Mouse (Mus musculus) MEL (cell line): ENCODE results near the gene Sphk2. TPM values are rescaled to one million over a fixed set of nuclear protein-coding genes. Genes with fewer than 3 reads are reported as not detected.

Source experiments
- DNase-seq: peaks from one replicate; pipeline ENCODE4 v3.0.0; 2011; ENCODE audit warnings: low read depth, low spot score
- H3K27ac ChIP-seq: 2 replicates; pipeline ENCODE4 v1.5.1; 2012; ENCODE audit warnings: low read depth, mild to moderate bottlenecking, control low read depth, low read length, moderate library complexity; ENCODE audit not compliant: control insufficient read depth
- H3K27me3 ChIP-seq, 2 experiments: fragments of 150-350 bp in 1 of 2; sonication (generic) in 1 of 2; 2 replicates each; pipeline ENCODE4 v1.6.1; 2012; ENCODE audit warnings: low read length in 2 of 2, mild to moderate bottlenecking in 2 of 2, improper control_type of control experiment in 1 of 2, moderate library complexity in 1 of 2; ENCODE audit not compliant: insufficient read depth in 2 of 2, control insufficient read depth in 1 of 2
- H3K36me3 ChIP-seq, 2 experiments: 2 replicates each; pipeline ENCODE4 v1.6.1; 2012 to 2014; ENCODE audit warnings: low read length in 2 of 2, improper control_type of control experiment in 1 of 2, inconsistent platforms in 1 of 2, mild to moderate bottlenecking in 1 of 2; ENCODE audit not compliant: insufficient read depth in 2 of 2, control insufficient read depth in 1 of 2
- H3K4me1 ChIP-seq, 2 experiments: fragments of 150-350 bp in 1 of 2; sonication (generic) in 1 of 2; 2 replicates each; pipeline ENCODE4 v1.6.1; 2012; ENCODE audit warnings: low read length in 2 of 2, improper control_type of control experiment in 1 of 2, mild to moderate bottlenecking in 1 of 2; ENCODE audit not compliant: insufficient read depth in 2 of 2, control insufficient read depth in 1 of 2
- H3K4me3 ChIP-seq, 2 experiments: fragments of 150-350 bp in 1 of 2; sonication (generic) in 1 of 2; 2 replicates each; pipeline ENCODE4 v1.5.1; 2012; ENCODE audit warnings: low read depth in 2 of 2, low read length in 2 of 2, mild to moderate bottlenecking in 2 of 2, moderate library complexity in 2 of 2, control low read depth in 1 of 2, improper control_type of control experiment in 1 of 2; ENCODE audit not compliant: control insufficient read depth in 1 of 2, insufficient read depth in 1 of 2
- H3K79me2 ChIP-seq: 2 replicates; pipeline ENCODE4 v1.6.1; 2012; ENCODE audit warnings: mild to moderate bottlenecking, low read length, moderate library complexity; ENCODE audit not compliant: control insufficient read depth, poor library complexity, insufficient read depth
- H3K9ac ChIP-seq: 2 replicates; pipeline ENCODE4 v1.6.1; 2012; ENCODE audit warnings: low read depth, mild to moderate bottlenecking, control low read depth, low read length, moderate library complexity; ENCODE audit not compliant: control insufficient read depth, poor library complexity, severe bottlenecking
- H3K9me3 ChIP-seq: fragments of 150-350 bp; sonication (generic); replicated peaks from 2 replicates; pipeline ENCODE4 v1.6.1; 2012; ENCODE audit warnings: mild to moderate bottlenecking, low read length, improper control_type of control experiment, moderate library complexity; ENCODE audit not compliant: insufficient read depth
- CHD1 ChIP-seq: IDR thresholded peaks from 2 replicates; pipeline ENCODE4 v1.6.1; 2012; ENCODE audit warnings: low read depth, mild to moderate bottlenecking, inconsistent platforms, low read length, improper control_type of control experiment
- CHD2 ChIP-seq: IDR thresholded peaks from 2 replicates; pipeline ENCODE4 v1.6.1; 2011; ENCODE audit warnings: low read length, improper control_type of control experiment
- CTCF ChIP-seq, 3 experiments: IDR thresholded peaks in 2 of 3; conservative IDR thresholded peaks in 1 of 3; 2 replicates each; pipeline ENCODE4 v1.5.1; 2011 to 2012; ENCODE audit warnings: low read length in 3 of 3, low read depth in 2 of 3, mild to moderate bottlenecking in 2 of 3, improper control_type of control experiment in 1 of 3, inconsistent platforms in 1 of 3, mixed read lengths in 1 of 3, moderate library complexity in 1 of 3; ENCODE audit not compliant: control insufficient read depth in 1 of 3, insufficient read depth in 1 of 3, poor library complexity in 1 of 3, severe bottlenecking in 1 of 3
- E2F4 ChIP-seq: IDR thresholded peaks from 2 replicates; pipeline ENCODE4 v1.6.1; 2011; ENCODE audit warnings: low read depth, low read length, improper control_type of control experiment, borderline replicate concordance
- ELF1 ChIP-seq: IDR thresholded peaks from 2 replicates; pipeline ENCODE4 v1.6.1; 2014; ENCODE audit warnings: low read depth, mild to moderate bottlenecking, inconsistent platforms, low read length, improper control_type of control experiment, moderate library complexity
- ETS1 ChIP-seq: IDR thresholded peaks from 2 replicates; pipeline ENCODE4 v1.6.1; 2012; ENCODE audit warnings: low read depth, mild to moderate bottlenecking, inconsistent platforms, low read length, improper control_type of control experiment, moderate library complexity
- GATA1 ChIP-seq: IDR thresholded peaks from 2 replicates; pipeline ENCODE4 v1.6.1; 2011; ENCODE audit warnings: low read depth, low read length, improper control_type of control experiment
- HCFC1 ChIP-seq: IDR thresholded peaks from 2 replicates; pipeline ENCODE4 v1.6.1; 2012; ENCODE audit warnings: low read depth, mild to moderate bottlenecking, inconsistent platforms, low read length, improper control_type of control experiment, moderate library complexity
- JUND ChIP-seq: IDR thresholded peaks from 2 replicates; pipeline ENCODE4 v1.6.1; 2011; ENCODE audit warnings: low read depth, mild to moderate bottlenecking, improper control_type of control experiment, low read length
- KAT2A ChIP-seq: conservative IDR thresholded peaks from 2 replicates; pipeline ENCODE4 v1.6.1; 2012; ENCODE audit warnings: low read depth, low read length, improper control_type of control experiment, inconsistent platforms
- MAX ChIP-seq: IDR thresholded peaks from 2 replicates; pipeline ENCODE4 v1.6.1; 2011; ENCODE audit warnings: low read length, improper control_type of control experiment
- MAZ ChIP-seq: IDR thresholded peaks from 2 replicates; pipeline ENCODE4 v1.6.1; 2012; ENCODE audit warnings: low read depth, mild to moderate bottlenecking, inconsistent platforms, low read length, improper control_type of control experiment
- MXI1 ChIP-seq: IDR thresholded peaks from 2 replicates; pipeline ENCODE4 v1.6.1; 2011; ENCODE audit warnings: mild to moderate bottlenecking, low read depth, low read length, improper control_type of control experiment
- MYB ChIP-seq: IDR thresholded peaks from 2 replicates; pipeline ENCODE4 v1.6.1; 2011; ENCODE audit warnings: mild to moderate bottlenecking, low read depth, low read length, improper control_type of control experiment
- NRF1 ChIP-seq: IDR thresholded peaks from 2 replicates; pipeline ENCODE4 v1.6.1; 2014; ENCODE audit warnings: low read depth, mild to moderate bottlenecking, inconsistent platforms, low read length, improper control_type of control experiment, moderate library complexity; ENCODE audit not compliant: poor library complexity, insufficient read depth, severe bottlenecking
- POLR2A ChIP-seq, 2 experiments: IDR thresholded peaks; 2 replicates each; pipeline ENCODE4 v1.6.1; 2011 to 2012; ENCODE audit warnings: low read length in 2 of 2, mild to moderate bottlenecking in 2 of 2, control low read depth in 1 of 2, improper control_type of control experiment in 1 of 2, low read depth in 1 of 2, moderate library complexity in 1 of 2; ENCODE audit not compliant: control insufficient read depth in 1 of 2, insufficient read depth in 1 of 2, poor library complexity in 1 of 2
- SIN3A ChIP-seq: IDR thresholded peaks from 2 replicates; pipeline ENCODE4 v1.6.1; 2012; ENCODE audit warnings: low read length, improper control_type of control experiment, inconsistent platforms
- TBP ChIP-seq: IDR thresholded peaks from 2 replicates; pipeline ENCODE4 v1.8.0; 2011; ENCODE audit warnings: low read depth, low read length, improper control_type of control experiment
- UBTF ChIP-seq: IDR thresholded peaks from 2 replicates; pipeline ENCODE4 v1.6.1; 2012; ENCODE audit warnings: low read depth, mild to moderate bottlenecking, inconsistent platforms, low read length, improper control_type of control experiment, moderate library complexity, borderline replicate concordance; ENCODE audit not compliant: insufficient read depth
- USF1 ChIP-seq: IDR thresholded peaks from 2 replicates; pipeline ENCODE4 v1.6.1; 2014; ENCODE audit warnings: low read depth, mild to moderate bottlenecking, inconsistent platforms, low read length, improper control_type of control experiment, moderate library complexity
- USF2 ChIP-seq, 2 experiments: IDR thresholded peaks; 2 replicates each; pipeline ENCODE4 v1.6.1; 2011 to 2012; ENCODE audit warnings: improper control_type of control experiment in 2 of 2, low read length in 2 of 2, borderline replicate concordance in 1 of 2, inconsistent platforms in 1 of 2, low read depth in 1 of 2, mild to moderate bottlenecking in 1 of 2; ENCODE audit not compliant: insufficient read depth in 1 of 2
- ZKSCAN1 ChIP-seq: IDR thresholded peaks from 2 replicates; pipeline ENCODE4 v1.6.1; 2012; ENCODE audit warnings: low read depth, mild to moderate bottlenecking, inconsistent platforms, low read length, improper control_type of control experiment, moderate library complexity
- ZMIZ1 ChIP-seq: IDR thresholded peaks from 2 replicates; pipeline ENCODE4 v1.6.1; 2012; ENCODE audit warnings: low read depth, mild to moderate bottlenecking, inconsistent platforms, low read length, improper control_type of control experiment, moderate library complexity
- ZNF384 ChIP-seq: IDR thresholded peaks from 2 replicates; pipeline ENCODE4 v1.6.1; 2012; ENCODE audit warnings: low read depth, mild to moderate bottlenecking, inconsistent platforms, low read length, improper control_type of control experiment
- polyA plus RNA-seq, 2 experiments: library from polyadenylated mRNA; stranded (reverse) in 1 of 2; unstranded in 1 of 2; fragments of >175 nt in 1 of 2; fragments of >200 nt in 1 of 2; gene quantifications; 2 replicates each; pipeline versions ENCODE4 v1.2.1 to v1.2.4; 2012; ENCODE audit warnings: low replicate concordance in 2 of 2, low read depth in 1 of 2; ENCODE audit not compliant: insufficient read length in 2 of 2, insufficient read depth in 1 of 2, missing spikeins in 1 of 2
- total RNA-seq: library from RNA; depleted of rRNA; stranded (reverse); fragments of 300-350 nt; gene quantifications from 2 replicates; pipeline ENCODE4 v1.2.3, GENCODE M21; 2012

Sphk2 gene
- total and polyA plus RNA-seq, 3 experiments: 21.0 to 40.2 TPM; not detected in 1

DNA sequence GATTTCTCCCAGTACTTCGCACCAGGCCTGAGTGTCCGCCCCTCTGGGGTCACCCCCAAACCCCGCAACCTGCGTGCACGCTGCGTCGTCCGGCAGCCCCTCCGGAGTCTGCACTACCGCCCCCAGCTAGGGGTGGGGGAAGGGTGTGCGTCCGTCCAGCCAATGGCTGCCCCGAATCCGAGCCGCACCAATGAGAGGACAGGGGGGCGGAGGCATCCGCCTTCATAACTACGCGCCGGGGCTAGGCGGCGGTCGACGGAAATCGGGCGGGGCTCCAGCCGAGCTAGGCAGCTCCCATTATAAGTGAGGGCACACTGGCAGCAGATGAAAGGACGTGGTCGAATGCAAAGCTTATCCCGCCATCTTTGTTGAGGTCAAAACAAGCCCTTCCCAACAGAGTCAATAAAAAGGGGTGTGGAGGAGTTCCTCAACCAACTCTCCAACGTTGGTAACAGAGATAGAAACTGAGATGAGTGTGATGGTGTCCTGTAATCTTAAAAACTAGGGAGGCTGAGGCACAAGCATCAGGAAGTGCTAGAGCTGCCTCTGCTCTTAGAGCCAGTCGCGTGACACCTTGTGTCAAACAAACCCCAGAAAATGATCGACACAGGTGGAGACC, 2.6 kb downstream of the Sphk2 start, which contains the start of gene Rpl18 (continued):
- TF ChIP-seq ETS1: peak; percentile 73; the same call in 1 of the 2 replicates
- TF ChIP-seq CTCF (IDR thresholded peaks at IDR 0.05 in 2 of 3, conservative IDR thresholded peaks at IDR 0.05 in 1 of 3; ENCODE audit: control insufficient read depth in 1 of 3, insufficient read depth in 1 of 3, low read depth in 2 of 3, low read length in 3 of 3, poor library complexity in 1 of 3, severe bottlenecking in 1 of 3): no peak
- TF ChIP-seq UBTF: no peak
- TF ChIP-seq HCFC1: peak; percentile 97
- TF ChIP-seq ZNF384: no peak
- TF ChIP-seq USF2 (IDR thresholded peaks at IDR 0.05; ENCODE audit: borderline replicate concordance in 1 of 2, insufficient read depth in 1 of 2, low read depth in 1 of 2, low read length in 2 of 2): no peak
- no peak for TF ChIP-seq USF1
- TF ChIP-seq TBP: peak; percentile 62
- no peak for TF ChIP-seq ZKSCAN1
- TF ChIP-seq KAT2A: peak; percentile 67
- TF ChIP-seq MAX: peak; percentile 42; the same call in 1 of the 2 replicates

DNA sequence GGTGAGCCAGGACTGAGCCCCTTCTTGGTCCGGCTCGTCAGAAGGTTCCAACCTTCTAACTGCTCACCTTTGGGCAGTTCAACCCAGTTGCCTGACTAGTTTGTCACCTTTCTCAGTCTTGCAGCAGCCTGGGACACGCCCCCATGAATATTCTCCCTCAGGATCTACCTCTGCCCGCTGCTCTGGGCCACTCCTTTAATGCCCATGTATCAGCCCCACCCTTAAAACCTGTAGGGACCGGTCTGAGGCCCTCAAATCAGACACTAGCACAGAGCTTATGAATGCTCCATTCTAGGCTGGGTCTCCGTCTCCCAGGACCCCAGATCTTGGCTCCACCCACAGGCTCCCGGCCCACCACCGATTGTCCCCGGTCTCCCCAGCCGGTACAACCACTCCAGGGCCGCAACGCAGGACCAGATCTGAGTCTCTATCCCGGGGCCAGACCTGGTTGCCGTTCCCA, 3.1 kb downstream of the Sphk2 start:
- TF ChIP-seq ETS1 (no peak), CTCF (IDR thresholded peaks at IDR 0.05 in 2 of 3, conservative IDR thresholded peaks at IDR 0.05 in 1 of 3; ENCODE audit: control insufficient read depth in 1 of 3, insufficient read depth in 1 of 3, low read depth in 2 of 3, low read length in 3 of 3, poor library complexity in 1 of 3, severe bottlenecking in 1 of 3) (no peak), SIN3A (no peak), CHD2 (no peak), CHD1 (no peak), POLR2A (IDR thresholded peaks at IDR 0.05; ENCODE audit: control insufficient read depth in 1 of 2, insufficient read depth in 1 of 2, low read depth in 1 of 2, low read length in 2 of 2, poor library complexity in 1 of 2) (no peak), JUND (no peak), USF1 (no peak), E2F4 (no peak), MAZ (no peak), NRF1 (no peak), MXI1 (no peak), HCFC1 (no peak), ELF1 (no peak), ZNF384 (no peak), KAT2A (no peak), MYB (no peak), ZMIZ1 (no peak), GATA1 (no peak)
- Histone ChIP-seq H3K9me3 (no peaks in the 10 kb centered on the region), H3K27ac (no peak overlapping the region), H3K4me3 (peak overlapping the region; percentile 69 to 71), H3K36me3 (peaks cover 0 to 2% of the 10 kb centered on the region in 2 experiments; a peak in 1 of 4 replicates), H3K9ac (peak overlapping the region; percentile 75), H3K4me1 (peaks cover 0 to 5% of the 10 kb centered on the region in 2 experiments; a peak in 1 of 4 replicates), H3K79me2 (peaks cover 43% of the 10 kb centered on the region), H3K27me3 (no peaks in the 10 kb centered on the region)
- no peak for DNase-seq
